Mouse (Mus musculus) G1E (cell line): ENCODE results near the gene Abcf2.

Experiments used
- CTCF ChIP-seq: IDR thresholded peaks from 2 replicates; pipeline ENCODE4 v1.5.1; 2012; ENCODE audit warnings: low read depth, low read length, inconsistent platforms, mixed read lengths
- GATA1 ChIP-seq: IDR thresholded peaks from 2 replicates; pipeline ENCODE4 v1.6.1; 2012; ENCODE audit warnings: borderline replicate concordance, low read length, inconsistent platforms, mixed read lengths
- GATA2 ChIP-seq: IDR thresholded peaks from 2 replicates; pipeline ENCODE4 v1.6.1; 2012; ENCODE audit warnings: low read depth, low read length, inconsistent platforms, borderline replicate concordance
- POLR2AphosphoS5 ChIP-seq: IDR thresholded peaks from 2 replicates; pipeline ENCODE4 v1.6.1; 2012; ENCODE audit warnings: low read depth, low read length, inconsistent platforms; ENCODE audit not compliant: insufficient replicate concordance
- TAL1 ChIP-seq: conservative IDR thresholded peaks from 2 replicates; pipeline ENCODE4 v1.6.1; 2012; ENCODE audit warnings: low read depth, low read length, inconsistent platforms, mixed read lengths

GRCm38 (mm10) chr5:24592471-24593160 is 15.3 kb upstream of the Abcf2 start:
- TF ChIP-seq GATA2 (no peak), CTCF (no peak), GATA1 (no peak), POLR2AphosphoS5 (no peak), TAL1 (no peak)
